In genomic region chr8:116120067-116120466, GRCm38 (mm10) we compare ENCODE assay signal across 24 mouse cellular contexts.
DNase-seq lines count a peak whose midpoint lies in the region; ATAC-seq and TF ChIP-seq lines count a peak whose summit lies in the region.
"Had no signal": no experiment of that assay in that cellular context is flagged by ENCODE, and none has a peak within 500 bp of the region (broad histone marks: within the 10 kb centered on the region; RNA-seq: fewer than 3 reads in every experiment).

No protein-coding gene starts in this region.

- H3K4me1 ChIP-seq in embryonic facial prominence, embryonic 14.5 days (ENCODE audit: control insufficient read depth, insufficient read depth, low read length), result peaks cover 26% of the 10 kb centered on the region
- H3K4me1 ChIP-seq in limb, embryonic 10.5 days, result peaks cover 21% of the 10 kb centered on the region
- peaks cover 22% of the 10 kb centered on the region for H3K4me1 ChIP-seq in limb, embryonic 14.5 days (ENCODE audit: control insufficient read depth, insufficient read depth, low read length)
- peaks cover 1% of the 10 kb centered on the region; the same call in 1 of the 2 replicates for H3K4me1 ChIP-seq in heart, embryonic 10.5 days

- peak; percentile 15 for DNase-seq in embryo, embryonic 10.5 days (ENCODE audit: low spot score)
- no peak for DNase-seq in embryo, embryonic 9.5 days (ENCODE audit: extremely low spot score)
- peak; percentile 90 for DNase-seq in embryonic facial prominence, embryonic 14.5 days (ENCODE audit: low spot score)
- peak; percentile 50 for DNase-seq in limb, embryonic 10.5 days (ENCODE audit: low spot score)
- DNase-seq in limb, embryonic 14.5 days (ENCODE audit: low spot score), result peak; percentile 70
- DNase-seq in heart, embryonic 10.5 days (ENCODE audit: low spot score), result no peak
- DNase-seq in adrenal gland, postnatal 10 days, result no peak
- no peak for DNase-seq in T-cell, adult 2 months (ENCODE audit: low spot score)
- DNase-seq: adrenal gland, postnatal 14 days; B cell, adult 2 months; cerebellum, adult 18-20 months; cerebellum, adult 9-11 months; cerebellum, postnatal 36 days; gastrocnemius, postnatal 25 days; heart, postnatal 4 days; kidney, adult 2 months had no signal

- ATAC-seq in embryonic facial prominence, embryonic 14.5 days (ENCODE audit: low read depth), result peak; percentile 62
- ATAC-seq in limb, embryonic 14.5 days (ENCODE audit: low FRiP score, low read depth), result peak; percentile 56
- ATAC-seq: CD4-positive, CD25-positive, alpha-beta regulatory T cell, adult 4 months; forebrain, embryonic 15.5 days; intestine, embryonic 16.5 days had no signal

- no peak overlapping the region for H3K4me3 ChIP-seq in embryonic facial prominence, embryonic 14.5 days (ENCODE audit: low read depth, low read length)
- H3K4me3 ChIP-seq in limb, embryonic 10.5 days, result peak overlapping the region; percentile 23
- no peak overlapping the region for H3K4me3 ChIP-seq in limb, embryonic 14.5 days (replicated peaks; ENCODE audit: low read length)
- no peak overlapping the region for H3K4me3 ChIP-seq in heart, embryonic 10.5 days
- H3K4me3 ChIP-seq: erythroblast, embryonic 14.5 days; forebrain, embryonic 10.5 days; forebrain, embryonic 15.5 days; heart, embryonic 13.5 days; hindbrain, embryonic 13.5 days had no signal

- TF ChIP-seq POLR2A in limb, embryonic 14.5 days (IDR thresholded peaks at IDR 0.05; ENCODE audit: borderline replicate concordance, extremely low read depth, insufficient read depth, insufficient read length), result no peak

- peak overlapping the region; percentile 4; the same call in 1 of the 2 replicates for H3K4me2 ChIP-seq in embryonic facial prominence, embryonic 14.5 days (ENCODE audit: low read depth, low read length)
- H3K4me2 ChIP-seq in limb, embryonic 14.5 days (replicated peaks; ENCODE audit: low read depth, low read length, severe bottlenecking), result peak overlapping the region; percentile 23; the same call in 1 of the 2 replicates
- H3K4me2 ChIP-seq: forebrain, embryonic 15.5 days; heart, embryonic 13.5 days; hindbrain, embryonic 13.5 days had no signal

- no peaks in the 10 kb centered on the region for H3K9me3 ChIP-seq in embryonic facial prominence, embryonic 14.5 days (ENCODE audit: control insufficient read depth, low read length)
- no peaks in the 10 kb centered on the region for H3K9me3 ChIP-seq in limb, embryonic 10.5 days (replicated peaks)
- H3K9me3 ChIP-seq in limb, embryonic 14.5 days (ENCODE audit: control insufficient read depth, low read length), result no peaks in the 10 kb centered on the region
- H3K9me3 ChIP-seq in heart, embryonic 10.5 days, result no peaks in the 10 kb centered on the region
- H3K9me3 ChIP-seq: forebrain, embryonic 10.5 days; forebrain, embryonic 15.5 days; heart, embryonic 13.5 days; hindbrain, embryonic 13.5 days had no signal

- H3K36me3 ChIP-seq in embryonic facial prominence, embryonic 14.5 days (ENCODE audit: control insufficient read depth, insufficient read depth, low read length), result no peaks in the 10 kb centered on the region
- H3K36me3 ChIP-seq in limb, embryonic 10.5 days, result no peaks in the 10 kb centered on the region
- H3K36me3 ChIP-seq in limb, embryonic 14.5 days (ENCODE audit: control insufficient read depth, insufficient read depth, low read length), result no peaks in the 10 kb centered on the region
- no peaks in the 10 kb centered on the region for H3K36me3 ChIP-seq in heart, embryonic 10.5 days
- H3K36me3 ChIP-seq: forebrain, embryonic 10.5 days; forebrain, embryonic 15.5 days; G1E; heart, embryonic 13.5 days; hindbrain, embryonic 13.5 days had no signal

- no peaks in the 10 kb centered on the region; the same call in 1 of the 2 replicates for H3K27me3 ChIP-seq in embryonic facial prominence, embryonic 14.5 days (replicated peaks; ENCODE audit: control insufficient read depth, insufficient read depth, low read length)
- H3K27me3 ChIP-seq in limb, embryonic 10.5 days (ENCODE audit: low read depth, poor library complexity, severe bottlenecking), result no peaks in the 10 kb centered on the region
- H3K27me3 ChIP-seq in limb, embryonic 14.5 days (ENCODE audit: control insufficient read depth, insufficient read depth, low read length), result no peaks in the 10 kb centered on the region
- 0 out of 2 replicates have a peak, but pooled peaks cover 4% of the 10 kb centered on the region for H3K27me3 ChIP-seq in heart, embryonic 10.5 days (ENCODE audit: insufficient read depth, poor library complexity, severe bottlenecking)
- H3K27me3 ChIP-seq: forebrain, embryonic 15.5 days had no signal

- no peak overlapping the region for H3K9ac ChIP-seq in embryonic facial prominence, embryonic 14.5 days (ENCODE audit: low read depth, low read length)
- H3K9ac ChIP-seq in limb, embryonic 14.5 days (ENCODE audit: low read depth, low read length, severe bottlenecking), result no peak overlapping the region
- H3K9ac ChIP-seq: forebrain, embryonic 15.5 days; heart, embryonic 13.5 days; hindbrain, embryonic 13.5 days had no signal

- WGBS in embryonic facial prominence, embryonic 14.5 days, result 30% methylated on average over 13 of the region's 13 CpGs
- 46% methylated on average over 13 of the region's 13 CpGs for WGBS in limb, embryonic 10.5 days
- 17% methylated on average over 13 of the region's 13 CpGs for whole genome bisulfite sequencing in limb, embryonic 14.5 days
- 76% methylated on average over 13 of the region's 13 CpGs for WGBS in heart, embryonic 10.5 days

- H3K27ac ChIP-seq in embryonic facial prominence, embryonic 14.5 days (replicated peaks; ENCODE audit: low read depth, low read length), result peak overlapping the region; percentile 35
- 0 out of 2 replicates have a peak overlapping the region, but pooled peaks have one; percentile 9 for H3K27ac ChIP-seq in limb, embryonic 10.5 days
- peak overlapping the region; percentile 61; the same call in 1 of the 2 replicates for H3K27ac ChIP-seq in limb, embryonic 14.5 days (replicated peaks; ENCODE audit: low read depth, low read length)
- H3K27ac ChIP-seq in heart, embryonic 10.5 days, result no peak overlapping the region
- H3K27ac ChIP-seq: forebrain, embryonic 10.5 days; forebrain, embryonic 15.5 days; heart, embryonic 13.5 days; hindbrain, embryonic 13.5 days had no signal

Comparison
In these comparisons a context has a peak if more than half of its experiments do, and no peak if none do; other contexts are left out.
1. DNase-seq: peak in embryo, embryonic 10.5 days (single experiment), embryonic facial prominence, embryonic 14.5 days (single experiment), limb, embryonic 10.5 days (single experiment) and limb, embryonic 14.5 days (single experiment); none in embryo, embryonic 9.5 days (single experiment), heart, embryonic 10.5 days (single experiment), adrenal gland, postnatal 10 days (single experiment) and T-cell, adult 2 months (single experiment).